Mouse (Mus musculus): ENCODE data around the gene Atp8b5. TPM values are rescaled to one million over a fixed set of nuclear protein-coding genes. Genes with fewer than 3 reads are reported as not detected.

Atp8b5 gene
- polyA plus RNA-seq, 1 experiment from 2014 or later: 0.56 TPM

- Histone ChIP-seq H3K4me1 (no peaks in the 10 kb centered on the region), H3K9me3 (no peaks in the 10 kb centered on the region), H3K36me3 (no peaks in the 10 kb centered on the region), H3K27me3 (no peaks in the 10 kb centered on the region), H3K9ac (no peak overlapping the region), H3K27ac (no peak overlapping the region), H3K4me3 (no peak overlapping the region), H3K4me2 (replicated peaks) (no peak overlapping the region)
- WGBS: 87% methylated on average over 14 of the region's 14 CpGs
- ATAC-seq (ENCODE audit: insufficient number of reproducible peaks, insufficient read depth, low FRiP score, low TSS enrichment): no peak
These were observed 55.4 kb downstream of the Atp8b5 start for GRCm38 (mm10) chr4:43322336-43322735.

DNA sequence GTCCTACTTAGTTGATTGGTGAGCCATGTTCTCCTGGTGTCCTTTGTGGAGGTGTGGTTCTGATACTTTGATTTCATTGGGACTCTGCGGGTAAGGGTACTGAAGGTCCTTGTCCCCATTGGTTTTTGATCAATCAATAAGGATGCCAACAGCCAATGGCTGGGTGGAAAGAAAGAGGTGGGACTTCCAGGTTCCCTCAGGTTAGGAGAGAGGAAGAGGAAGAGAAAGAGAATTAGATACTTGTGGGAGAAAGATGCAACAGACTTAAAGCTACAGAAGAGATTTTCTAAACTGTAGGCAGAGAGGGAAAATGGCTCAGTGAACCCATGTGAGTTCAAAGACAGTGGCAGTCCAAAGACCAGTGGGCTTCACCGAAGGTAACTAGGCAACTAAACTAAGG lies 60.2 kb downstream of the Atp8b5 start:
- Histone ChIP-seq H3K4me2 (replicated peaks) (no peak overlapping the region), H3K4me3 (no peak overlapping the region), H3K27ac (no peak overlapping the region), H3K36me3 (no peaks in the 10 kb centered on the region), H3K27me3 (no peaks in the 10 kb centered on the region), H3K9ac (no peak overlapping the region), H3K4me1 (no peaks in the 10 kb centered on the region), H3K9me3 (no peaks in the 10 kb centered on the region)
- no peak for ATAC-seq (ENCODE audit: insufficient number of reproducible peaks, insufficient read depth, low FRiP score, low TSS enrichment)
- WGBS: 93% methylated on average over 2 of the region's 2 CpGs

GRCm38 (mm10) chr4:43334771-43335170 lies 67.8 kb downstream of the Atp8b5 start:
- Histone ChIP-seq H3K27ac (no peak overlapping the region), H3K9me3 (peaks cover 7% of the 10 kb centered on the region; the same call in 1 of the 2 replicates), H3K27me3 (no peaks in the 10 kb centered on the region), H3K4me1 (no peaks in the 10 kb centered on the region), H3K36me3 (no peaks in the 10 kb centered on the region), H3K9ac (no peak overlapping the region), H3K4me2 (replicated peaks) (no peak overlapping the region), H3K4me3 (no peak overlapping the region)
- no peak for ATAC-seq (ENCODE audit: insufficient number of reproducible peaks, insufficient read depth, low FRiP score, low TSS enrichment)
- whole genome bisulfite sequencing: 57% methylated on average over 2 of the region's 2 CpGs

DNA sequence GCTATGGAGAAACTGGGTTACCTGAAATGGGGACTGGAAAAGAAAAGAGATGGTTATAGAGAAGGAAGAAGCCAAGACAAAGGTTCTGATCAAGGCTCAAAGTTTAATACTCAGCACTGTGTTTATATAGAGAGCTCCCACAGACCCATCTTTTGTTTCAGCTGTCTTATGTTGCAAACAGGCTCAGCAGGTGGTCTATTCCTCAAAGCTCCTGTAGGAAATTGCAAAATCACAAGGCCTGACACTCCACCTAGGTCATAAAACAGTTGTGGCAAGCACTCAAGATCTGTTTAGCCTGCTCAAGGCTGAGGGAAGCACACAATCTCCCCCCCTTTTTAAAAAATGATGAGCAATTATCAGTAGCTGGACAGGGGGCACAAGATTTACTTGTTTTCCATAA lies 69.2 kb downstream of the Atp8b5 start:
- Histone ChIP-seq H3K9ac (no peak overlapping the region), H3K9me3 (peaks cover 7% of the 10 kb centered on the region; the same call in 1 of the 2 replicates), H3K27ac (no peak overlapping the region), H3K36me3 (no peaks in the 10 kb centered on the region), H3K27me3 (no peaks in the 10 kb centered on the region), H3K4me3 (no peak overlapping the region), H3K4me1 (no peaks in the 10 kb centered on the region), H3K4me2 (replicated peaks) (no peak overlapping the region)
- ATAC-seq (ENCODE audit: insufficient number of reproducible peaks, insufficient read depth, low FRiP score, low TSS enrichment): no peak

DNA sequence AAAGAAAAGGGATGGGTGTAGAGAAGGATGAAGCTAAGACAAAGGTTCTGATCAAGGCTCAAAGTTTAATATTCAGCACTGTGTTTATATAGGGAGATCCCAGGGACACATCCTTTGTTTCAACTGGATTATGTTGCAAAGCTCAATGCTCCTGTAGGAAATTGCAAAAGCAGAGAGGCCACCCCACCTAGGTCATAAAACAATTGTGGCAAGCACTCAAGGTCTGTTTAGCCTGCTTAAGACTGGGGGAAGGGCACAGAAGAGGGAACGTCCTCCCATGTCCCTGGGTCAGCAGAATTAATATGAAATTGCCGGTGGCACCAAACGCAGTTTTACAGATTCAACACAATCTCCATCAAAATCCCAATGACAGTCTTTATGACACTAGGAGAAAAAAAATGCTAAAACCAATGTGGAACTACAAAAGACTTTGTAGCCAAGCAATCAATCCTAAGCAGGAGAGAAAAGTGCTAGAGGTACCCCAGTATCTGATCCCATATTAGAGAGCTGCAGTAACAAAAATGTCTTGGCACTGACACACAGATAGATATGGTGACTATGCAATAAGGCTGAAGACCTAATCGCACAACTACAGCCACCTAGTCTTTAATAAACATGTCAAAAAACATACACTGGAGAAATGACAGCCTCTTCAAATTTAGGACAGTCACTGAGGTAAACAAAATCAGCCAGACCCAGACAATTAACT lies 73.3 kb downstream of the Atp8b5 start:
- Histone ChIP-seq H3K4me3 (no peak overlapping the region), H3K9ac (no peak overlapping the region), H3K27me3 (no peaks in the 10 kb centered on the region), H3K9me3 (peaks cover 7% of the 10 kb centered on the region; the same call in 1 of the 2 replicates), H3K27ac (no peak overlapping the region), H3K4me2 (replicated peaks) (no peak overlapping the region), H3K4me1 (no peaks in the 10 kb centered on the region), H3K36me3 (no peaks in the 10 kb centered on the region)
- WGBS: 69% methylated on average over 4 of the region's 4 CpGs
- no peak for ATAC-seq (ENCODE audit: insufficient number of reproducible peaks, insufficient read depth, low FRiP score, low TSS enrichment)

DNA sequence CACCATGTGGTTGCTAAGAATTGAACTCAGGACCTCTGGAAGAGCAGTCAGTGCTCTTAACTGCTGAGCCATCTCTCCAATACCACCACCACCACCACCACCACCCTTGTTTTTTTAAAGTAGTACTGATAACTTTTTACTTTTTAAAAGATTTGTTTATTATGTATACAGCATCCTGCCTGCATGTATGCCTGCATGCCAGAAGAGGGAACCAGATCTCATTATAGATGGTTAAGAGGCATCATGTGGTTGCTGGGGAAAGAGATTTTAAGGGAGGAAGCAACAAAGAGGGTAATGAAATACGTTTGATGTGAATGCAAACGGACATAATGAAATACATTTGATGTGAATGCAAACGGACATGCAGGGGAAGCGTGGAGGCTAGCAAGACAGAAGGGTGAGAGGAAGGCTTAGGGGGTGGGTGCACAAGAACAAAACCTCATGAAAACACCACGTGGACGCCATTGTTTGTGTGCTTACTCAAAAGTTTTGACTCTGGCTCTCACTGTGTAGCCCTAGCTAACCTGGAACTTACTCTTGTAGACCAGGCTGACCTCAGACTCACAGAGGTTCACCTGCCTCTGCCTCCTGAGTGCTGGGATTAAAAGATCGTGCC lies 74.4 kb downstream of the Atp8b5 start:
- Histone ChIP-seq H3K9me3 (0 out of 2 replicates have a peak, but pooled peaks cover 3% of the 10 kb centered on the region), H3K4me2 (replicated peaks) (no peak overlapping the region), H3K4me3 (no peak overlapping the region), H3K27ac (no peak overlapping the region), H3K4me1 (no peaks in the 10 kb centered on the region), H3K9ac (no peak overlapping the region), H3K27me3 (no peaks in the 10 kb centered on the region), H3K36me3 (no peaks in the 10 kb centered on the region)
- 68% methylated on average over 7 of the region's 7 CpGs for WGBS
- no peak for ATAC-seq (ENCODE audit: insufficient number of reproducible peaks, insufficient read depth, low FRiP score, low TSS enrichment)

- ATAC-seq (ENCODE audit: insufficient number of reproducible peaks, insufficient read depth, low FRiP score, low TSS enrichment): no peak
- Histone ChIP-seq H3K4me3 (no peak overlapping the region), H3K4me1 (no peaks in the 10 kb centered on the region), H3K9me3 (no peaks in the 10 kb centered on the region), H3K36me3 (no peaks in the 10 kb centered on the region), H3K9ac (no peak overlapping the region), H3K27me3 (no peaks in the 10 kb centered on the region), H3K27ac (no peak overlapping the region), H3K4me2 (replicated peaks) (no peak overlapping the region)
- 95% methylated on average over 10 of the region's 10 CpGs for WGBS
These were observed 75.5 kb downstream of the Atp8b5 start for GRCm38 (mm10) chr4:43342443-43342842.

DNA sequence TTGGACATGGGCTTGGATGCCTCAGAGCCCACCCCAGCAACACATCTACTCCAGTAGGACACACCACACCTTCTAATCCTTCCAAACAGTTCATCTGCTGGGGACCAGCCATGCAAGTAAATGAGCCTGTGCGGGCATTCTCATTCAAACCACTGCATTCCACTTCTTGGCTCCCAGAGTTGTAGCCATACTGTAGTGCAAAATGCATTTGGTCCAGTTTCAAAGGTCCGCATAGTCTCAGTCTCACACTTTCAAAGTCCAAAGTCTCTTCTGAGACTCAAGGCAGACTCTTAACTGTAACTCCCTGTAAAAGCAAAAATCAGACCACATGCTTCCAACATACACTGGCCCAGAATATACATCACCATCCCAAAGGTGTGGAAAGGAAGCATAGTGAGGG lies 78.0 kb downstream of the Atp8b5 start:
- no peaks in the 10 kb centered on the region for H3K4me1 ChIP-seq
- no peaks in the 10 kb centered on the region for H3K27me3 ChIP-seq
- no peak overlapping the region for H3K9ac ChIP-seq
- ATAC-seq (ENCODE audit: insufficient number of reproducible peaks, insufficient read depth, low FRiP score, low TSS enrichment): no peak
- no peak overlapping the region for H3K4me3 ChIP-seq
- 92% methylated on average over 2 of the region's 2 CpGs for WGBS
- no peaks in the 10 kb centered on the region for H3K36me3 ChIP-seq
- no peak overlapping the region for H3K27ac ChIP-seq
- H3K9me3 ChIP-seq: no peaks in the 10 kb centered on the region
- H3K4me2 ChIP-seq (replicated peaks): no peak overlapping the region

- Histone ChIP-seq H3K27ac (no peak overlapping the region), H3K9ac (no peak overlapping the region), H3K36me3 (no peaks in the 10 kb centered on the region), H3K4me2 (replicated peaks) (no peak overlapping the region), H3K9me3 (0 out of 2 replicates have a peak, but pooled peaks cover 3% of the 10 kb centered on the region), H3K27me3 (no peaks in the 10 kb centered on the region), H3K4me1 (no peaks in the 10 kb centered on the region), H3K4me3 (no peak overlapping the region)
- 96% methylated on average over 5 of the region's 5 CpGs for WGBS
- ATAC-seq (ENCODE audit: insufficient number of reproducible peaks, insufficient read depth, low FRiP score, low TSS enrichment): no peak
These were observed 82.2 kb downstream of the Atp8b5 start for GRCm38 (mm10) chr4:43349206-43349605.

DNA sequence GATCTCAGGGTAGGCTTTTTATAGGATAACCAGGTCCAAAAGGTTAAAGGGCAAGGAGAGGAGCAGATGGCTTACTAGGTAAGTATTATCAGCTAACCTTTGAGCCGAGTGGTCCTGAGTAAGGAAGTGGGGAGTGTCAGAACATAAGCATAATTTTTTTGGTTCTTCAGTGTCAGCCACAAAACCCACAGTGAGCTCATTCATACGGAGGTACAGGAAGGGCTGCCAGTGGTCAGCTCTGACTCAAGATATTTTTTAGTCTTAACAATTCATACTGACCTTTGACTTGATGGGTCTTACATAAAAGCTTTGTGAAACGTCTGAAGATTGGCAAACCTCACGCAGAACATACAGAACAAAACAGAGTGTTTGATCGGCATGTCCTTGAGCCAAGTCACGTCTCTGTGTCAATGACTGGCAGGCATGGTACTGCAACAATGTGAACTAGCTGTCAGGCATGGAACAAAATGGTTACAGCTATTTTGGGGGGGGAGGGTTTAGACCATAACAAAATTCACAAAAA lies 83.1 kb downstream of the Atp8b5 start:
- H3K27me3 ChIP-seq: no peaks in the 10 kb centered on the region
- no peak overlapping the region for H3K4me2 ChIP-seq (replicated peaks)
- no peak overlapping the region for H3K27ac ChIP-seq
- no peaks in the 10 kb centered on the region for H3K4me1 ChIP-seq
- H3K9ac ChIP-seq: no peak overlapping the region
- no peak overlapping the region for H3K4me3 ChIP-seq
- WGBS: 76% methylated on average over 6 of the region's 6 CpGs
- no peaks in the 10 kb centered on the region for H3K36me3 ChIP-seq
- ATAC-seq (ENCODE audit: insufficient number of reproducible peaks, insufficient read depth, low FRiP score, low TSS enrichment): no peak
- H3K9me3 ChIP-seq: 0 out of 2 replicates have a peak, but pooled peaks cover 3% of the 10 kb centered on the region

- H3K4me3 ChIP-seq: no peak overlapping the region
- no peaks in the 10 kb centered on the region for H3K36me3 ChIP-seq
- no peak overlapping the region for H3K9ac ChIP-seq
- H3K4me1 ChIP-seq: no peaks in the 10 kb centered on the region
- no peak overlapping the region for H3K4me2 ChIP-seq (replicated peaks)
- no peaks in the 10 kb centered on the region for H3K27me3 ChIP-seq
- H3K9me3 ChIP-seq: 0 out of 2 replicates have a peak, but pooled peaks cover 3% of the 10 kb centered on the region
- H3K27ac ChIP-seq: no peak overlapping the region
- no peak for ATAC-seq (ENCODE audit: insufficient number of reproducible peaks, insufficient read depth, low FRiP score, low TSS enrichment)
- WGBS: 84% methylated on average over 6 of the region's 6 CpGs
These were observed 86.7 kb downstream of the Atp8b5 start for GRCm38 (mm10) chr4:43353662-43354061.

GRCm38 (mm10) chr4:43364914-43365560 lies 98.1 kb downstream of the Atp8b5 start:
- no peak overlapping the region for H3K27ac ChIP-seq
- H3K27me3 ChIP-seq: no peaks in the 10 kb centered on the region
- no peaks in the 10 kb centered on the region for H3K9me3 ChIP-seq
- no peak for ATAC-seq (ENCODE audit: insufficient number of reproducible peaks, insufficient read depth, low FRiP score, low TSS enrichment)
- no peaks in the 10 kb centered on the region for H3K4me1 ChIP-seq
- no peak overlapping the region for H3K4me3 ChIP-seq
- H3K9ac ChIP-seq: no peak overlapping the region
- no peaks in the 10 kb centered on the region for H3K36me3 ChIP-seq
- 89% methylated on average over 11 of the region's 11 CpGs for WGBS
- no peak overlapping the region for H3K4me2 ChIP-seq (replicated peaks)

Data from embryonic facial prominence, embryonic 12.5 days (tissue).